Mouse (Mus musculus) cerebellum, adult 2 months (tissue): ENCODE measurements around the gene Dusp21.

Source experiments
- CTCF ChIP-seq: fragments of 200-500 bp; IDR thresholded peaks from 2 replicates; pipeline ENCODE4 v1.5.1; 2011; ENCODE audit warnings: low read depth, mild to moderate bottlenecking, control low read depth, low read length, moderate library complexity, borderline replicate concordance; ENCODE audit not compliant: insufficient read depth
- POLR2A ChIP-seq: fragments of 200-500 bp; IDR thresholded peaks from 2 replicates; pipeline ENCODE4 v1.6.1; 2011; ENCODE audit warnings: low read length, control low read depth, borderline replicate concordance; ENCODE audit not compliant: insufficient read depth

DNA sequence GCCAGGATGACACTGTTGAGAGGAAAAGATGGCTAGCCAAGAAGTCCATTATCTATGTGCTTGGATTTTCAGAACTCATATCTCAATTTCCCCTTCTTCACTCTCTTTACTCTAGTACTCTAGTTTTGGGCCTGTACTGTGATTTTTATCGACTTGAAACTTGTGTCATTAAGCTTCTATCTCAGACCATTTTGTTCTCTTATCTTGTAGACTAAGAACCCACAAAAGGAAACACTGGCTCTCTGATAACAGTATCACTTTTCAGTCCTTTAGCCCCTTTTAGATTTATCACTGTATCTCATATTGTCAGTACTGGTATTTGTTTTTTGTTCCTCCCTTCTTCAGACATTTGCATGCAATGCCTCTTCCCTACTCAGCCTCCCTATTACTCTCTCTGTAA, 33.8 kb downstream of the Dusp21 start:
- no peak for TF ChIP-seq CTCF
- TF ChIP-seq POLR2A = no peak
